Mouse (Mus musculus) heart, postnatal 4 days (tissue): ENCODE results near the gene Ftsj3. TPM values are rescaled to one million over a fixed set of nuclear protein-coding genes. Genes with fewer than 3 reads are reported as not detected.
"Not testable (repeated sequence)": the region's sequence is repeated elsewhere in the genome, so short reads cannot be mapped to it uniquely, and the experiment has no call there.

ENCODE experiments used
- DNase-seq: peaks from one replicate; pipeline ENCODE4 v3.0.0; 2021
- total RNA-seq, 2 experiments: library from RNA; stranded (reverse); gene quantifications; 2 replicates each; pipeline ENCODE4 v1.2.3; 2021

Ftsj3 gene
- total RNA-seq, 2 experiments from 2014 or later: 28.4 to 29.8 TPM

GRCm38 (mm10) chr11:106201337-106202122, 54.3 kb downstream of the Ftsj3 start:
- no peak for DNase-seq

GRCm38 (mm10) chr11:106200756-106201155, 55.1 kb downstream of the Ftsj3 start:
- DNase-seq: no peak

GRCm38 (mm10) chr11:106199997-106200396, 55.9 kb downstream of the Ftsj3 start:
- DNase-seq: not testable (repeated sequence)

Other genes starting within 250 kb of the Ftsj3 start
- gene Kcnh6, start 248.0 kb downstream of the Ftsj3 start, total RNA-seq: under 1 TPM; 0.19 to 0.45 TPM
- 10 to 100 TPM; 60.9 to 66.5 TPM for gene Dcaf7, start 219.2 kb downstream of the Ftsj3 start, total RNA-seq
- 10 to 100 TPM; 41.1 to 41.5 TPM for gene Taco1, start 190.0 kb downstream of the Ftsj3 start, total RNA-seq
- gene Map3k3, start 171.5 kb downstream of the Ftsj3 start, total RNA-seq: 10 to 100 TPM; 55.6 to 55.8 TPM
- gene Gm10840, start 95.2 kb downstream of the Ftsj3 start, total RNA-seq: not detected
- 10 to 100 TPM; 21.6 to 21.8 TPM for gene Limd2, start 95.2 kb downstream of the Ftsj3 start, total RNA-seq
- gene Strada, start 53.9 kb downstream of the Ftsj3 start, total RNA-seq: 10 to 100 TPM; 12.5 to 13.4 TPM
- 10 to 100 TPM; 75.3 to 77.2 TPM for gene Ccdc47, start 39.7 kb downstream of the Ftsj3 start, total RNA-seq
- gene Ddx42, start 39.2 kb downstream of the Ftsj3 start, total RNA-seq: 10 to 100 TPM; 42.8 to 44.2 TPM
- 100 to 1,000 TPM; 112 TPM for gene Psmc5, start 75 bp upstream of the Ftsj3 start, total RNA-seq
- 10 to 100 TPM; 20.2 to 20.3 TPM for gene Smarcd2, start 16.9 kb upstream of the Ftsj3 start, total RNA-seq
- not detected for gene Tcam1, start 20.6 kb upstream of the Ftsj3 start, total RNA-seq
- not detected for gene Gh, start 45.8 kb upstream of the Ftsj3 start, total RNA-seq
- gene Cd79b, start 58.7 kb upstream of the Ftsj3 start, total RNA-seq: 1 to 10 TPM; 1.2 to 2.1 TPM
- gene Scn4a, start 97.2 kb upstream of the Ftsj3 start, total RNA-seq: 1 to 10 TPM; 2.5 to 3.5 TPM
- under 1 TPM; 0.41 to 0.52 TPM for gene Prr29, start 109.4 kb upstream of the Ftsj3 start, total RNA-seq
- 10 to 100 TPM; 55.6 to 56.5 TPM for gene Icam2, start 132.0 kb upstream of the Ftsj3 start, total RNA-seq
- gene Ern1, start 231.8 kb upstream of the Ftsj3 start, total RNA-seq: 1 to 10 TPM; 8.7 to 9.8 TPM